Mouse (Mus musculus): ENCODE results near the gene Plxdc1.

Gene Plxdc1

DNA sequence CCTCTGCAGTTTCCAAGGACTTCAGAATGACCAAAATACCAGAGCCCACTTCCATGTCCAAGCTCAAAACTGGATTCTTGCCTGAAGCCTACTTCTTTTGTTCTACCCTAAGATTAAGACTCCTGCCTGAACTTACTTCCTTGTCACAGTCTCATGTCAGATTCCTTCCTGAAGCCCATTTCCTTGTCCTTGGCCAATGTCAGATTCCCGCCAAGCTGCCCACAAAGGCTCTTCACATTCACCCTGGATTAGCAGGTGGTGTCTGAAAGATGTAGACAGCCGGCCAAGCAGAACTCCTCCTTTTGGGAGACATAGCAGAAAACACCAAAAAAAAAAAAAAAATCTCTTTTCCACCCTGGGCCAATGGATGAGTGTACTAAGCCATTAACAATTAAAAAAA lies 70.8 kb downstream of the Plxdc1 start:
- in situ Hi-C loops (cut with MboI, MseI): no loop called here

DNA sequence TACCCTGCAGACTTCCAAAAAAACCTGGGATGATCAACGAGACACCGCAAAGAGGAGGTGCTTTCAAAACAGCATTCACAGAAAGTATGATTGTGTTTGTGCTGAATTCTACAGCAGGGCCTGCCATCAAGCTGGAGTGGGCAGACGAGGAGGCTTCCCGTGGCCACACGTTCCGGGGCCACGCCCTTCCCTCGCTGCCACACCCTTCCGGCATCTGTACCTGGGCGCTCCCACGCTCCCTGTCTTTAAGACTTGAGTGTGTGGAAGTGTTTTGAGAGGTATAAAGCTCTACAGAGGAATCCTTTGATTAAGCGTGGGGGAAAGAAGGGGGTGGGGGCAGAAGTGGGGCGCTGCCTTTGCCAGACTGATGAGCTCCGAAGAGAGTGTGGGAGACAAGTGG lies 73.1 kb downstream of the Plxdc1 start:
- in situ Hi-C loops (cut with MboI, MseI): no loop called here

DNA sequence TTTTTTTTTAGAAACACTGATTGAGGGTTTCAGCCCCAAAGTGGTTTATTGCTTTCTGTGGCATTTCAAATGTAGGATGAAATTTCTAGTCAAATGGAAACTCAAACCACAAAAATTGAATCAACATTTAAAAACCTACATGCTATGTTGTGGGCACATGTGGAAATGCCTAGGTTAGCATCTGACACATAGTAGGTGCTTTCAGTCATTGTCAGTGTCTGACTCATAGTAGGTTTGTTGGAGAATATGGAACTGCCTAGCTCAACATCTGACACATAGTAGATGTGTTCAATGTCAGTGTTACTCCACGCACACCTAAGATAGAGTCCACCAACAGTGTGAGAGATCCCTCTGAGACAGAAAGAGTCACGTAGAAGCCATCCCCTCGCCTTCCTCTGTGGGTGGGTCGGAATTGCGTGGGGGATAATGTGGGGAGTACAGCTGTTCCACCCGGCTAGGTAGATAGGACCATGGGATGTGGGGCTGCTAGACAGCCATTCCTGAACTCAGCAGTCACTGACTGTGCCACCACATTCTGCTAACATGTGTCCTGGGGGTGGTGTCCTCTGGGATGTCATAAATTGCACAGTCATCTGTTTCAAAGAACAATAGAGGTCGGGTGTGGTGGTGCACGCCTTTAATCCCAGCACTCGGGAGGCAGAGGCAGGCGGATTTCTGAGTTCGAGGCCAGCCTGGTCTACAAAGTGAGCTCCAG lies 77.5 kb downstream of the Plxdc1 start:
- in situ Hi-C loops (cut with MboI, MseI): no loop called here

DNA sequence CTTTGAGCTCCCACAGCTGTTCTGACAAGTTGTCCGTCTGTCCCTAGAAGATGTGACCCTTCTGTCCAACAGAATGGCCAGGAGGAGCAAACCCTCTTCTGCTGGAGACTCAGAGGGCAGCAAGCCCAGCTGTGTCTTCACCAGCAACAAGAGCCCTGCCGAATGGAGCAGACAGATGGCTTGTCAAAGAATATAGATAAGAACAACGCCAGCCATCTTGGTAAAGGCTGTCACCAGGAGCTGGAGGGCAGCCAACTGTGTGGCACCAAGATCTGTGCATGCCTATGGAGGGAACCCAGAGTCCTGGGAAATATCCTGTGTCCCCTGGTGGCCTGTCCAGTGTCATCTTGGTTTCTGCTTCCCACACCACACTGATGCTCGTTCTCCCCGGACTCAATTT lies 78.3 kb downstream of the Plxdc1 start:
- in situ Hi-C loops (cut with MboI, MseI): no loop called here

DNA sequence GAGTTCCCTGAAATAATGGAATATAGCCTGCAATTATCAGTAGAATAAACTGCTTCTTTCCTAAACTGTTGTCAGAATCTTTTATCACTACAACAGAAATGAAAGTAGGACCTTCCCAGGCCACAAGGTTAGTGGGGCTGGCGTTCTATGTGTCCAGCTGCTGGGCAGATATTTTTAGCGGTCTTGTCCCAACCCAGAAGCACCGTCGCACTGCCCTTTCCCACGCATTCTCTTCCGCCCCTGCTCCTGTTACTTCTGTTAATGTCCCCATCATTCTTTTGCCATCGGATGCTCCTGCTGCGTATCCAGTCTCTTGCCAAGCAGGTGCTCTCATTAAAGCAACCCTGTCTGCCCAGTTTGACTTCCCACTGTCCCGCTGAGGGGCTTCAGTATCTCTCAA lies 79.3 kb downstream of the Plxdc1 start:
- in situ Hi-C loops (cut with MboI, MseI): no loop called here

DNA sequence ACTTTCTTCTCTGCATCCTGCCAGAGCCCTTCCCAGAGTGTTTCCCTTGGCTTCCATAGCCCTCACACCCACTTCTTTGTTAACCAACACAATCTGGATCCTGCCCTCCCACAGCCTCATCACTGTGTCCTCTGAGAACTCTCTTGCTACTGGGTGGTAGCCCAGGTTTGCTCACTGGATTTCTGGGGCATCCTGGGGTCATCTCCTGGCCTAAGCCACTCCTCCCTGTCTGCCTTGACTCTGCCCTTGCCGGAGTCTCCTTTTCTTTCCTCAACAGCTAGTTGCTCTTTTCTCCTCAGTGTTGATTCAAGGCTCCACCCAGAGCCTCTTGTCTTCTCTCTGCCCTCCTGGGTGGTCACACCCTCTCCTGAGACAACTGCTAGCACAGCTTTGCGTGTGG lies 80.3 kb downstream of the Plxdc1 start:
- in situ Hi-C loops (cut with MboI, MseI): no loop called here

DNA sequence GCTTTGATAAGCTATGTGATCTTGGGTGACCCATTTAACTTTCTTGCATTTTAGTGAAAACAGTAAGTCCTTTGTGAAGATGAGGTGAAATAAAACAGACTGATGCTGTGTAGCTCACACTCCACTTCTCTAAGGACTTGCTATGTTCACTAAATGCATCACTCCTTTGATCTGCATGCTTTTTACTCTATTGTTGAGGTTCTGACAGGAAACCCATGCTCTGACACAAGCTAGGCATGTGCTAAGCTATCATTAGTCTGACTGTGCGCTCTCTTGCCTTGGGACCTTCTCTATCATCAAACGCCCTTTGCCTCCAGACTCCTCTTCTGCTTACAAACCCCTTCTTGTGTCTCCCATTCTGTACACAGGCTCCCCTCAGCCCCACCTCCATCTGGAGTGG lies 80.7 kb downstream of the Plxdc1 start:
- in situ Hi-C loops (cut with MboI, MseI): no loop called here

DNA sequence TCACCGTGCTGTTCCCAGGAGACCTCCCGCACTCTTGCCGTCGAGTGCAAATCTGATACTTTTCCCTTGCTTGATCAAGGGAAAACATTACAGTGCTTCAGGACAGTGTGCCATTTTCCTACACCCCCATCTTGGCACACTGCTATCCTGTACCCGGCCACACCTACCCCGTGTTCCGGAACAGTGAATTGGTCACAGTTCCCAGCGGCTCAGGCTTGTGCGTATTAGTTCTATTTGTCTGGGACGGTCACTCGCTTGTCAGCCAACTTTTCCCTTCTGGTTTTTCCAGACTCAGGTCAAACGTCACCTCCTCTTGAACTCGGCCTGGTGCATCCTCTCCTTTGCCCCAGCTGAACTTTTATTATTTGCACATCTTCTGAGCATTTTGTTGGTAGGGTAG lies 81.4 kb downstream of the Plxdc1 start:
- in situ Hi-C loops (cut with MboI, MseI): no loop called here

DNA sequence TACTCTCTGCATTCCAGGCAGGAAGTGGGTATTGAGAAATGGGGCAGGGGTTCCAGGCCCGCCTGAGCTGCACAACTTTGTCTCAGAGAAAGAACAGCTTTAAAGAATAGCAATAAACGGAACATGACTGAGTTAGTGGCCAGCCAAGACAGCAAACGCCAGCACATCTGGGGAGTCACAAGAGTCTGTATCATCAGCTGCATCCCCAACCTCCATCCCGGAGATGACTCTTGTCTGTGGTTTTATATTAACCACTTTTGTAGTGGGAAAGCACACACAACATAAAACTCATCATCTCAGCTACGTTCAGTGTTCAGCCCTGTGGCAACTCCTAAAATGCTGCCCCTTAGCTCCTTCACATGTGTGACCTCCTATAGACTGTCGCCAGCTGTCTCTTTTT lies 84.4 kb downstream of the Plxdc1 start:
- in situ Hi-C loops (cut with MboI, MseI): no loop called here

DNA sequence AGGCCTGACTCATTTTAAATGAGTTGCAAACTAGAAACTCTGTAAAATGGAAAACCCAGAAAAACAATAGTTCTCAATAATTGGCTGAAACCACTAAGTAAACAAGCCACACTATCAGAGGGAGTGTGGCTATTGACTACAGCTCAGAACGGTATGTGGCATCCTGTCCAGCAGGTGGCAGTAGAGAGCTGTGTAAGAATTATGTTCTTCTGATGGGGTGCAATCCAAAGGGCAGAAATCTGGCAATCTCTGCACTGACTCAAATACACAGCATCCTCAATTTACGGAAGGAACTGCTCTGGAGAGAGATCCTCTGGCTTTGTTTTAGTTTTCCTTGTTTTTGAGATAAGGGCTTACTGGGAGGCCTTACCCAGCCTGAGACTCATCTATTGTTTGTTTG lies 86.4 kb downstream of the Plxdc1 start:
- in situ Hi-C loops (cut with MboI, MseI): no loop called here

DNA sequence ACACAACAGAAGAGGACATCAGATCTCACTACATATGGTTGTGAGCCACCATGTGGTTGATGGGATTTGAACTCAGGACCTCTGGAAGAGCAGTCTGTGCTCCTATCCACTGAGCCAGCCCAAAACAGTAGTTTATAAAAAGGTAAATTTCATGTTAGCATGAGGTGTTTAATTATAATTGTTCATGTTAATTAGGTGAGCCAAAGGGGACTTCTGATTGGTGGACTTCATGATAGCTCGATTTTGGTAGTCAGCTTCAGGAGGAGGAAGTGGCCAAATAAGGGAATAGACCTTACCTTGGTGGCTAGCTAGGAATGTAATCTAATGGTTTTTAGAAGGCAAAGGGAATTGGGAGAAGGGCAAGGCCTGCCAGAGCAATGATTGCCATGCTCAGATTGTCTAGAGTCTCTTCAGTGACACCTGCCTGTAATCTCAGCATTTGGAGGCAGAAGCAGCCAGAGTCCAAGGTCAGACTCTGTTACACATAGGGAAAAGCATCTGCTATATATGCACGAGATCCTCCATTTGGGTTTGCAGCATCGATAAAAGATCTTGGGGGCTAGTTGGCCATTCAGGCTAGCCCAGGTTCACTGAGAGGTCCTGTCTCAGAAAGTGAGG lies 88.6 kb downstream of the Plxdc1 start:
- in situ Hi-C loops (cut with MboI, MseI): no loop called here

DNA sequence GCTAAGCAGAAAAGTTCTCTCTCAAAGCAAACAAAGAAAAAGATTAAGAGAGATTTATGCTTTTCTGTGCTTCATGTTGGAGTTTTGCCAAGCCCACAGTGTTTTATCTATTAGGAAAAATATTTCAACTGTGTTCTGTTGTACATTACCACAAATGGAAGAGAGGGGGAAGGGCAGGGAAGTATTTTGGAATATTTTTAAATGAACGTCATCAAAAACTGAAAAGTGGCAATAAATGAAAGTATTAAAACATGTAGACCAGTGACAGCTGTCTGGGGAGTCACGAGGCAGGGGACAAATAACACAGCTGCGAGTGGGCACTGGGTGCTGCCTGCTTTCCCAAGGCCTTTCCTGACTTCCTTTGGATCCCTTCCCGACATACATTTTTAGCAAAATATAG lies 89.6 kb downstream of the Plxdc1 start:
- in situ Hi-C loops (cut with MboI, MseI): no loop called here

DNA sequence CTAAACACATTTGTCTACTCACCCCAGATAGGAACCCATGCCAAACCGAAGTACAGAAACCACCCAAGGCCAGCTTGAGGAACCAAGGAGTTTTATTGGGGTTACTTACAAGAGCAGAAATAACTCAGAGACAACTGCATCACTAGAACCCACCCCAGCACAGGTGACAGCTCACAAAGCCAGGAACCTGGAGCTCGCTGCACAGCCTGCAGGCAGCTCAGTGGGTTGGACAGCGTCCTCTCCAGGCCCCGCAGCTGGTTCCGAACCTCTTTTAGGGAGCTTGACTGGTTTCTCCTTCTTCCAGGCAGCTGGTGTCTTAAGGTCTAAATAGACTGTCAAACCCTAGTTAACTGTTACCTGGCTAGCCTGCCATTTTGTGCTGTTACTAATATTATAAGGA lies 94.4 kb downstream of the Plxdc1 start:
- in situ Hi-C loops (cut with MboI, MseI): no loop called here

DNA sequence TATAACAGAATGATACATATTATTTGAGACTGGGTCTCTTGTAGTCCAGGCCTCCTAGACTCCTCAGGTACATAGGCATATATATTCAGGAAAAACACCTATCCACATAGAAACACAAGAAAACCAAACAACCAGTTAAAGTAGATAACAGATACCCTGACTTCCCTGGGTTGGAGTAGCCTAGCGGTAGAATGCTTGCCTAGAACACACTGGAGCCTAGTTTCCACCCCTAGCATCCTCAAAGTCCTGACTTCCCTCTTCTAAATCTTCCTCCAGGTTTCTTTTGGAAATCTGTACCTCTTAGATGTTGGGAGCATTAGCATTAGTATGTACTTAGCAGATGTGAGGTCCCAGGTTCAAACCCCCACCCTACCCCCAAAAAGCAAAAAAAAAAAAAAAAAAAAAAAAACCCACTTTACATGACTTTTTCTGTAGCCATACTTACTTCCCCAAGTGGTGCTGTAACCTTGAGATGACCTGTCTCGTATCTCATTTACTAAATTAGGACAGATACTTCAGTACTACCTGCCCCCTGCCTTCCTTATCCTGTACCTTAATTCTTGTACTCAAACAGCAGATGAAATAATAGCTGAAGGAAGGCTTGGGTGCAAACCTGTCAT lies 100.8 kb downstream of the Plxdc1 start:
- in situ Hi-C loops (cut with MboI, MseI): loop anchor here (5.0 kb wide), 1 partner anchor 93 kb away; no protein-coding TSS in a partner anchor

DNA sequence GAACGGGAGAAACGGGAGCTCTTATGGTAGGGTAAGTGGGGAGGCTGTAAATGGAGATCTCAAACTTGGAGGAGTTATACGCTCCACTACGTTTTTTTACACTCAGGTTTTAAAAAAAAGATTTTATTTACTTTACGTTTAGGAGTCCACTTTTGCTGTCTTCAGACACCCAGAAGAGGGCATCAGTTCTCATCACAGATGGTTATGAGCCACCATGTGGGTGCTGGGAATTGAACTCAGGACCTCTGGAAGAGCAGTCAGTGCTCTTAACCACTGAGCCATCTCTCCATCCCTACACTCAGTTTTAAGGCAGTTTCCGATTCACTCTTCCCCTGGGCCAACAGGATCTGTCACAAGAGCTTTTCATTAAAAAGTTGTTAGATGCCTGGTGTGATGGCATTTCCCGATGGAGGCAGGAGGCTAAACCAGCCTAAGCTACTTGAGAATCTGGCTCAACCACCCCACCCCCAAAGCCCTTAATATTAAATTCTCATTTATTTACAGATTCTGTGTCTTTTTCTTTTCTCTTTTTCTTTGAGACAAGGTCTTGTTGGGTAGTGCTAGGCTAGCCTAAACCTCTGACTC lies 101.6 kb downstream of the Plxdc1 start:
- in situ Hi-C loops (cut with MboI, MseI): loop anchor here (5.0 kb wide), 1 partner anchor 92 kb away; no protein-coding TSS in a partner anchor

DNA sequence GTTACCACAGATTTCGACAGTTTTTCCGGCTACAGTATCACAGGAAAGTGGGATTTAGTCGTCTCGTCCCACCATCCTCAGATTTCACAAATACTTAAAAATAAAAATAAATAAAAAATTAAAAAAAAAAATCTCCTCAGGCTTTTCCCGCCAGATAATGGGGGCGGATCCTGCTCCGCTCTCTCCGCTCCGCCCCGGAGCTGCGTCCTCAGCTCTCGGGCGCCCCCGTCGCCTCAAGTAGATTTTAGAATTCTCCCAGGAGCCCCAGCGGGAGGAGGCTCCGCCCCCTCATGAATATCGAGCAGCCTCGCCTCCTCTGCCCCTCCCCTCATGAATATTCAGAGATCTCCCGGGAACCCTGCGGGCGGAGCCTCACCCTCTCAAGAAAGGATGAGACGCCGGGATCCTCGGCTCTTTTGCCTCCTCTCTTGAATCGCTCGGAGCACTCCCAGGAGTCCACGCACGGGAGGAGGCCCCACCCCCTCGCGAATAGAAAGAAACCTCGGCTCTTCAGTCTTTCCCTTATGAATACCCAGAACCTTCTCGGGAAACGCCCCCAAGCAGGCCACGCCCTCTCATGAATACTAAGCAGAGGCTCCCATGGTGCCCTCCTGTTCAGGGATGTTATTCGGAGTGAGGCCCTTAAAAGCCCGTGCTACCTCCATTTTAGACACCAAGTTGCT lies 102.2 kb downstream of the Plxdc1 start, which contains the start of gene Fbxo47:
Fbxo47 (minus strand) TSS at position 237 of the 683 bp plus-strand sequence.
- in situ Hi-C loops (cut with MboI, MseI): no loop called here

DNA sequence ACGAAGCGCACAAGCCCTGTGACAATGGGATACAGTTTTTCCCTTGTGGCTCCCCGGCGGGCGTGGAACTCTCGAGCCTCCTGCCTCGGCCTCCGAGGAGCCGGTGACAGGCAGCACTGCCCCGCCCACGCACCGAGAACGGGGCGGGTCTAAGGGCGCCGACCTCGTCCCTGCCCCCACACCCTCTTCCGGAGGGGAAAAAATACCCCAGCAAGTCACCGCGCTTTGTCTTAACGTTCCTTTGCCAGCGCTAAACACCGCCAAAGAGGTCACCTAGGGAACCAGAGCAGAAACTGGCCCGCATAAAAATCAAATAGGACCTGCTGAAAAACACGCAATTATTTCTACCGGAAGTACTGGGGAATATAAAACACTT lies 102.7 kb downstream of the Plxdc1 start:
- in situ Hi-C loops (cut with MboI, MseI): no loop called here

DNA sequence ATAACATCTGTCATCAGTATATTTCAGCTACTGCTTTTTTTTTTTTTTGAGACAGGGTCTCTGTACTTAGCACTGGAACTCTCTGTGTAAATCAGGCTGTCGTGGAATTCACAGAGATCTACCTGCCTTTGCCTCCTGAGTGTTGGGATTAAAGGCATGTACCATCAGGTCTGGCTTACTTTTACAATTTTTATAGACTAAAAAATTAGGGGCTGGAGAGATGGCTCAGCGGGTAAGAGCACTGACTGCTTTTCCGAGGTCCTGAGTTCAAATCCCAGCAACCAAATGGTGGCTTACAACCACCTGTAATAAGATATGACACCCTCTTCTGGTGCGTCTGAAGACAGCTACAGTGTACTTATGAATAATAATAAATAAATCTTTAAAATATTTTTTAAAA lies 105.9 kb downstream of the Plxdc1 start:
- in situ Hi-C loops (cut with MboI, MseI): no loop called here

DNA sequence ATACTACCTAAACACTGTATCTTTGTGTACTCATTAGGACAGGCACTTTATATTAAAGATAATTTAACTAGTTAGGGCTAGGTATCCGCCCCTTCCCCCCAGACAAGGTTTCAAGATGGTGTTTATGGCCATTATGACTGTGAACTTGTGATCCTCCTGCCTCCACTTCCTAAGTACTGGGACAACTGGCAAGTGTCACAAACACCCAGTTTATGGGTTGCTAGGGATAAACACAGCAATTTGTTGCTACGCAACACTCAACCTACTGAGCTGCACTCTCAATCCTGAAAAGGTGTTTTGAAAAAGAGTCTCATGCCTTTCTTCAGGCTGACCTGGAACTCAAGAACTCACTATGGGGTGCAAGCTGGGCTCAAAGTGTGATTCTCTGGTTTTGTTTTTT lies 108.9 kb downstream of the Plxdc1 start:
- in situ Hi-C loops (cut with MboI, MseI): no loop called here

DNA sequence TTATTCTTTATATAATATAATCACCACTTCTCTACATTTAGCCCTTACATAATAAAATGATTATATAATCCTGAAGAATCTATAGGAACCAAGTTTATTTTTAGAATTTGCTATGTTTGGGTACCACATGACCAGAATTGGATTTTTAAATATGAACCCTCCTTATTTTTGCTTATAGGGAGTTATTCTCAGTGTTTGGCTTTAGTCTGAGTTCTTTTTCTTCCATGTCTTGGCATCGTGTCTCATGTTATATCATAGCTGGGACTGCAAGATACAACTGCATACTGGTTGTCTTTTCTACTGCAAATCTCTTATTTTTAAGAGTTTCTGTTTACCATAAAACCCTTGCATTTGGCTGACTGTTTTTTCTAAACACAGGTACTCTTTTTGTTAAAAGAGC lies 111.8 kb downstream of the Plxdc1 start:
- in situ Hi-C loops (cut with MboI, MseI): no loop called here

All from T-helper 2 cell (primary cell).